Mouse (Mus musculus) forebrain, embryonic 11.5 days (tissue): Measurements from ENCODE around the gene Rnf10. TPM values are rescaled to one million over a fixed set of nuclear protein-coding genes. Genes with fewer than 3 reads are reported as not detected.

Experiments used
- ATAC-seq: fragments of 200-750 bp; cut with Nextera tagmentation; replicated peaks from 2 replicates; pipeline ENCODE4 v1.8.0; 2017; ENCODE audit warnings: moderate TSS enrichment; ENCODE audit not compliant: low FRiP score
- DNase-seq: peaks from one replicate; pipeline ENCODE4 v3.0.0-alpha.2; 2017; ENCODE audit warnings: low spot score
- H3K27ac ChIP-seq: fragments of 300-500 bp; sonication (generic); 2 replicates; pipeline ENCODE4 v1.5.1; 2014; ENCODE audit warnings: low read depth, low read length
- H3K27me3 ChIP-seq: fragments of 300-500 bp; sonication (generic); 2 replicates; pipeline ENCODE4 v1.6.1; 2014; ENCODE audit warnings: mild to moderate bottlenecking, low read length, mixed read lengths; ENCODE audit not compliant: control insufficient read depth, insufficient read depth
- H3K36me3 ChIP-seq: fragments of 300-500 bp; sonication (generic); 2 replicates; pipeline ENCODE4 v1.6.1; 2014; ENCODE audit warnings: mild to moderate bottlenecking, low read length, moderate library complexity, mixed read lengths; ENCODE audit not compliant: control insufficient read depth, insufficient read depth
- H3K4me1 ChIP-seq: fragments of 300-500 bp; sonication (generic); replicated peaks from 2 replicates; pipeline ENCODE4 v1.6.1; 2014; ENCODE audit warnings: low read length, mixed read lengths; ENCODE audit not compliant: control insufficient read depth, insufficient read depth
- H3K4me2 ChIP-seq: fragments of 300-500 bp; sonication (generic); 2 replicates; pipeline ENCODE4 v1.6.1; 2014; ENCODE audit warnings: low read depth, mild to moderate bottlenecking, low read length, moderate library complexity, mixed read lengths; ENCODE audit not compliant: severe bottlenecking
- H3K4me3 ChIP-seq: fragments of 300-500 bp; sonication (generic); 2 replicates; pipeline ENCODE4 v1.5.1; 2014; ENCODE audit warnings: low read depth, low read length
- H3K9ac ChIP-seq: fragments of 300-500 bp; sonication (generic); 2 replicates; pipeline ENCODE4 v1.6.1; 2014; ENCODE audit warnings: low read length
- H3K9me3 ChIP-seq: fragments of 300-500 bp; sonication (generic); 2 replicates; pipeline ENCODE4 v1.6.1; 2016; ENCODE audit warnings: low read length, mixed read lengths; ENCODE audit not compliant: control insufficient read depth
- WGBS: fragments of 180-500 bp; shearing (Covaris S2); extraction: QIAGEN DNeasy Blood & Tissue Kit; methylation state at CpG from one replicate; pipeline ENCODE4 v1.1.7; 2014; 5-methylcytosine and 5-hydroxymethylcytosine counted together
- polyA plus RNA-seq: library from polyadenylated mRNA; unstranded; fragments of >200 nt; fragmentation: Nextera tagmentation; extraction: Ambion mirVana; gene quantifications from 2 replicates; pipeline ENCODE4 v1.2.1, GENCODE M21; 2014

The Rnf10 gene
- polyA plus RNA-seq, 1 experiment from 2014 or later = 110 TPM

DNA sequence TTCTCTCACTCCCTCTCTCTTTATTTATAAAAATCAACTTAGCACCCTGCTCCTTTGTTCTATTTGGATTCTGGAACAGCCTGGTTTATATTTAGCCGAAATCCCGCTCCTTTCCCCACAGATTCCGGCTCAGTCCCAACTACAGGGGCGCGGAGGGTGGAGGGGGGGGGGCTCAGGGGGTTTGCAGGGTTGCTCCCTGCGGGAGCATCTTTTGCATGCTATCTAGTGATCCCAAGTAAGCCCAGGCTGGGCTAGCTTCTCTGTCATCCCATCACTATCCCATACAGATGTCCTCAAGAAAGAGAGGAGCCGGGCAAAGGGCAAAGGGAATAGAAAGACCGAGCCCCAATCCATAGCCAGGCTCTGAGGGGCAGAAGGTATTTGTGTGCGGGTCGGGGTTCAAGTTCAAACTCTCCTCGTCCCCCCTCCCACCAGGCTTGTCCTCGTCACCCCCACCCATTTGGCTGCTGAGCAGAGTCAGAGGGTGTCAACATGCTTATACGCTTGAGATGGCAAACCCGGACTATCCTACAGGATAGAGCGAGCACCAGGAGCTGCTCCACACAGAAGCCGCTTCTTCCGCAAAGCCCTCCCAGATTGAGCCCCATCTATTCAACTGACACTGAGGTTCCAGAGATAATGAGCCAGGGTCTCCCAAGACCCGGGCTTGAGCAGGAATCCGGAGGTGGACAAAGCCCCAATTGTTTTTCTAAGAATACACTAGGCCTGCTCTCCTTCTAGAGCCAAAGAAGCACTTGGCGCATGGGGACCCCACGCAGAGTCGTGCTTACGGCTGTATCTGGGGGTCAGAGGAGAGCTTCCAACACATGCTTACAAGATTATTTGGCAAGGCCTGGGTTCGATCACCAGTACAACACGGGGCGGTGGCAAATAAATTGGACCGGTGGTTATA, 57.2 kb downstream of the Rnf10 start:
- Histone ChIP-seq H3K4me3 (peak overlapping the region; percentile 35), H3K4me1 (no peaks in the 10 kb centered on the region), H3K27me3 (no peaks in the 10 kb centered on the region), H3K9me3 (no peaks in the 10 kb centered on the region), H3K36me3 (no peaks in the 10 kb centered on the region), H3K27ac (no peak overlapping the region), H3K4me2 (peak overlapping the region; percentile 75), H3K9ac (peak overlapping the region; percentile 72)
- peak; percentile 39; the same call in 1 of the 2 replicates for ATAC-seq
- DNase-seq = peak; percentile 58
- WGBS = 9% methylated on average over 27 of the region's 27 CpGs

DNA sequence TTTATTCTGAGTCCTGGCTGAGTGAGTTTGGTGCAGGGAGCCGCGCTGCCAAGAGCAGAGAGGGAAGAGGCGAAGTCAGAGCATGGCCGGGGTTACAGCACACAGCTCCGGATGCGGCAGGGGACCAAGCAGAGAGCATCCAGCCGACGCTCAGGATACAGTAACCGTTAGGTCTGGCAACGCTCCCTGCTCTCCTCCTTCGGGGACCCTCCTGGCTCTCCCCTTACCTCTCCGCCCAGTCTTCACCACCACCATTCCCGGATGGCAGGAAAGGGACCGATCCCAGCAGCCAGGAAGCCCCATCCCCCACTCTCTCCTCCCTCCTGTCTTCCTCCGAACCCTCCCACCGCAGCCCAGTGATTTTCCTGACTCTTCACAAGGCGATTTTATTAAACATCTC, 57.8 kb downstream of the Rnf10 start:
- peak; percentile 72 for DNase-seq
- Histone ChIP-seq H3K27ac (no peak overlapping the region), H3K9me3 (no peaks in the 10 kb centered on the region), H3K27me3 (no peaks in the 10 kb centered on the region), H3K36me3 (no peaks in the 10 kb centered on the region), H3K4me3 (peak overlapping the region; percentile 35), H3K9ac (peak overlapping the region; percentile 72), H3K4me1 (no peaks in the 10 kb centered on the region), H3K4me2 (peak overlapping the region; percentile 75)
- no peak for ATAC-seq
- 2% methylated on average over 16 of the region's 17 CpGs for WGBS

DNA sequence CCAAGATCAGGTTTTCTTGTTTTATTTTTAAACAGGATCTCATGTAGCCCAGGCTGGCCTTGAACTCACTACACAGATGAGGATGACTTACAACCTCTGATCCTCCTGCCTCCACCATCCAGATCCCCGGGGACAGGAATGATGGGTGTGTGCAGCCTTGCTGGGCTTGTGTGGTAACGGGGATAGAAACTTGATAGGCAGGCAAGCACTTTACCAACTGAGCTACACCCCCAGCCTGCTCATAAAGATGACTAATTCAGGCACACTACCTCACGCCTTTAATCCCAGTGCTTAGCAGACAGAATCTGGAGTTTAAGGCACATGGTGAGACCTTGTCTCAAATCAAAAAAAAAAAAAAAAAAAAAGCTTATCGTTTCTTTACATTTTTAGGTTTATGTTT, 59.8 kb downstream of the Rnf10 start:
- ATAC-seq (no peak), DNase-seq (no peak)
- Histone ChIP-seq H3K36me3 (no peaks in the 10 kb centered on the region), H3K9ac (no peak overlapping the region), H3K27ac (no peak overlapping the region), H3K27me3 (no peaks in the 10 kb centered on the region), H3K4me2 (no peak overlapping the region), H3K4me1 (no peaks in the 10 kb centered on the region; the same call in 1 of the 2 replicates), H3K4me3 (no peak overlapping the region), H3K9me3 (no peaks in the 10 kb centered on the region)
- WGBS = 69% methylated on average over 4 of the region's 4 CpGs

DNA sequence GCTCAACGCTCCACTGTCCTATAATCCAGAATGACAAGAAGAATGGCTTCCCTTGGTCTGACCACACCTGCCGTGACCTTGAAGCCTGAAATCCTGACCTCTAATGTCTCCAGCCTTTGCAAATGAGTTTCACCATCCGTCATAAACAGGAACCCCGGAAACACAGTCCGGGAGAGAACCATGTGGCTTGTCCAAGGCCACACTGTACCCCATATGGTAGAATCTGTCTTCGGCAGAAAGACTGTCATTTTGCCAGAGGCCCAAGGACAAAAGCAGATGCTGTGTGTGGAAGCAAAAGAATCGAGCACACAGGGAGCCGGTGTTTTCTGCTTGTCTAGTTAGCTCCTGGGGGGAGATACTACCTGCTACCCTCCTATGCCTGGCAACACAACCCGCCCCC, 60.2 kb downstream of the Rnf10 start:
- ATAC-seq (no peak), DNase-seq (no peak)
- Histone ChIP-seq H3K4me3 (no peak overlapping the region), H3K36me3 (no peaks in the 10 kb centered on the region), H3K9ac (no peak overlapping the region), H3K9me3 (no peaks in the 10 kb centered on the region), H3K27me3 (no peaks in the 10 kb centered on the region), H3K4me2 (no peak overlapping the region), H3K4me1 (no peaks in the 10 kb centered on the region; the same call in 1 of the 2 replicates), H3K27ac (no peak overlapping the region)
- whole genome bisulfite sequencing = 85% methylated on average over 9 of the region's 9 CpGs

DNA sequence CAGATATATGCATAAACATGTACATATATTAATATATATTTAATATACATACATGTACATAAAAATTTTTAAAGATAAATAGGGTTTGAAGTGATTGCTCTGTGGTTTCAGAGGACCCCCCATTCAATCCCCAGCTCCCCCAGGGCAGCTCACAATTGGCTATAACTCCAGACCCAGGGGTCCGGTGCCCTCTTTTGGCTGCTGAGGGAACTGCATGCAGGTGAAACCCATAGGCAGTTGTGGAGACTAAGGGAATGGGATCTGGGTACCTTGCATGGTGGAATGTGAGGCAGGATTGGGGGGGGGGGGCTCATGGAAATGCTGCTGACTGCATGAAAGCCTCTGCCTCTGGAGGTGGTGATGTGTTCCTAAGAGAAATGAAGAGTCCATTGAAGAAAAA, 62.3 kb downstream of the Rnf10 start:
- H3K27me3 ChIP-seq = peaks cover 2% of the 10 kb centered on the region
- H3K9ac ChIP-seq = no peak overlapping the region
- no peak overlapping the region for H3K4me3 ChIP-seq
- ATAC-seq (no peak), DNase-seq (peak; percentile 68)
- WGBS = 3% methylated on average over 1 of the region's 1 CpGs
- no peaks in the 10 kb centered on the region for H3K9me3 ChIP-seq
- no peaks in the 10 kb centered on the region for H3K36me3 ChIP-seq
- H3K4me1 ChIP-seq = no peaks in the 10 kb centered on the region; the same call in 1 of the 2 replicates
- no peak overlapping the region for H3K4me2 ChIP-seq
- H3K27ac ChIP-seq = no peak overlapping the region

DNA sequence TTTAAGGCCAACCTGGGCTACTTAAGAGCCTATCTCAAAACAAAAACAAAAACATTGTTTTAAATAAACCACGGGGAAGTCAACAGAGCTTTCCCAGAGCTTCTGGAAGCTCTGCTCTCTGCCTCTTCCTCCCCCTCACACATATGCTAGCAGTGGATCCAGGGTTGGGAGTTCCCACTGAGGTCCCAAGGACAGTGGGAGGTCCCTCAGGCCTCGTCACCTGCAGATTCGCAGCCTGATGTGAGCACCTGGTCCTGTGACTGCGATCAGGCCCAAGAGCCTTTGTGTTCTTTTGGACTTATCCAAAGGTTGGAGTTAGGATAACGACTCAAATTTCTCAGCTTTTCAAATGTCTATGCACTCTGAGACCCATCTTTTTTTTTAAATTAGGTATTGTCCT, 64.1 kb downstream of the Rnf10 start:
- WGBS = 67% methylated on average over 5 of the region's 5 CpGs
- H3K4me2 ChIP-seq = no peak overlapping the region

DNA sequence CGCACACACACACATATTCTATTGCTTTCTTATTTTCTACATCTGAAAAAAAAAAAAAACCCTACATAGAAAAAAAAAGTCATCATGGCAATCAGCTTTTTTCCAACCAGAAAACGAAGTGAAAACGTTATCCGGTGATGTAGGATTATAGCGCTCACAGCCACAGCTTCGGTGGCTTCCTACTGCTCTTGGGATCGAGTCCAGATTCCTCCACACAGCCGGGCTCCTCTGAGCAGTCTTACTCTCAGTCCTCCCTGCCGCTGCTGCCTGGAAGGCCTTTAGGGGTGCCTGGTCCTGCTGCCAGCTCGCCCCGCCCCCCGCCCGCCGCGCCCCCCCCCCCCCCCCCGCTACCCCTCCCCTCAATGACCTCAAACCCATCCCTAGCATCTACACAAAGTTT, 64.8 kb downstream of the Rnf10 start:
- H3K27me3 ChIP-seq = peaks cover 6% of the 10 kb centered on the region
- peaks cover 6% of the 10 kb centered on the region for H3K4me1 ChIP-seq
- no peak overlapping the region for H3K4me3 ChIP-seq
- DNase-seq (no peak), ATAC-seq (no peak)
- no peak overlapping the region for H3K4me2 ChIP-seq
- H3K9ac ChIP-seq = no peak overlapping the region
- no peaks in the 10 kb centered on the region for H3K9me3 ChIP-seq
- H3K36me3 ChIP-seq = no peaks in the 10 kb centered on the region
- no peak overlapping the region for H3K27ac ChIP-seq
- 10% methylated on average over 14 of the region's 16 CpGs for WGBS

More for the DNA sequence above, 64.1 kb downstream of the Rnf10 start:
- H3K27ac ChIP-seq = no peak overlapping the region
- H3K27me3 ChIP-seq = peaks cover 6% of the 10 kb centered on the region
- DNase-seq (no peak), ATAC-seq (no peak)
- no peaks in the 10 kb centered on the region for H3K9me3 ChIP-seq
- peaks cover 6% of the 10 kb centered on the region for H3K4me1 ChIP-seq
- H3K9ac ChIP-seq = no peak overlapping the region
- H3K36me3 ChIP-seq = no peaks in the 10 kb centered on the region
- no peak overlapping the region for H3K4me3 ChIP-seq

DNA sequence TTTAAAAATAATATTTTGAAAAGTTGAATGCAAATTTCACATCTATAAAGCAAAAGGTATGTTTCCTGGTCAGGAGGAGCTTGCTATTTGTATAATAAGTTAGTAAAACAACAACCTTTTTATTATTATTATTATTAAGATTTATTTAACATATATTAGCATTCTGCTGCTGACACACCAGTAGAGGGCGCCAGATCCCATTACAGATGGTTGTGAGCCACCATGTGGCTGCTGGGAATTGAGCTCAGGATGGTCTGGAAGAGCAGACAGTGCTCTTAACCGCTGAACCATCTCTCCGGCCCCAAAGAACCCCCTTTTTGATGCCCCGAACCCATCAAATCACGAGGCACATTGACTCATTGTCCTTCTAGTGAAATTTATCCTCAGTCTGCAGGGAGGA, 65.5 kb downstream of the Rnf10 start:
- no peak overlapping the region for H3K27ac ChIP-seq
- no peak overlapping the region for H3K4me2 ChIP-seq
- H3K9ac ChIP-seq = no peak overlapping the region
- H3K4me3 ChIP-seq = no peak overlapping the region
- no peak for DNase-seq
- H3K27me3 ChIP-seq = peaks cover 6% of the 10 kb centered on the region
- H3K36me3 ChIP-seq = no peaks in the 10 kb centered on the region
- H3K9me3 ChIP-seq = no peaks in the 10 kb centered on the region
- WGBS = 61% methylated on average over 5 of the region's 5 CpGs
- peaks cover 6% of the 10 kb centered on the region for H3K4me1 ChIP-seq
- no peak for ATAC-seq
